Mouse (Mus musculus): ENCODE results near the gene Olfr902.
"Not testable (repeated sequence)": the region's sequence is repeated elsewhere in the genome, so short reads cannot be mapped to it uniquely, and the experiment has no call there.

The Olfr902 gene

DNA sequence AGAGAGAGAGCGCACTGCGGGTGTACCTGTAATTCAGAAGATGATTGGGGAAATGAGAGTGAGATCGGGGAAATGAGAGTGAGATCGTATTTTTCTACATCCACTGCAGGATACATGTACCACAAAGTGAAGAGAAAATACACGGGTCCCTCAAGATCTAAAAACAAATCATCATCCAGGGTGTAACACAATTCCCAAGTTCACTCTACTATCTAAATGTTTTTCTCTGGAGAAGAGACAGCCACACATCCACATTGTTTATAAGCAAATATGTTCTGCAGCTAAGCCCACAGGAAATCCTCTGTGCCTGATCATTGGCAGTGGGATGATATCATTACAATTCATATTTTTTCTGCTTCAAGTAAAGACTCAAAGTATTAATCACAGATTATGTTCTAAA lies at the start of gene Olfr902:
Olfr902 (plus strand) TSS at position 301 of the 400 bp plus-strand sequence.
- no peak for DNase-seq (ENCODE audit: extremely low spot score, low read depth, low spot score)

DNA sequence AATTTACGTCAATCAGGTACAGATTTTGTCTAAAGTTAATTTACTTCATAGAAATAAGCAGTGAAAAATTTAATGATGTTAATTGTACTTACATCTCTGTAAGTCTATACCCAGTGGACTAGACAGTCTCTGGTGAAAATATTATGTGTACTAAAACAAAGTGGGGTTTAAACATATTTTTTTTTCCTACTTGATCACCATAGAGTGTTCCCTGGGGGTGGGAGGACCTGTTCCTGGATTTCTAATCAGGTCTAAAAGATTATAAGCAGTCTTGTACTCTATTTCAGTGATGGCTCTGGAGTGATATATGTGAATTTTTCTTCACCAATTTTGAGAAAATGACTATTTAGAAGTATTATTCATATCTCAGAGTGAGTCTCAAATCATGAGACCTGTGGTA lies 46.1 kb upstream of the Olfr902 start, which contains the start of gene Olfr147:
Olfr147 (plus strand) TSS at position 301 of the 400 bp plus-strand sequence.
- no peak for DNase-seq (ENCODE audit: extremely low spot score, low read depth, low spot score)

DNA sequence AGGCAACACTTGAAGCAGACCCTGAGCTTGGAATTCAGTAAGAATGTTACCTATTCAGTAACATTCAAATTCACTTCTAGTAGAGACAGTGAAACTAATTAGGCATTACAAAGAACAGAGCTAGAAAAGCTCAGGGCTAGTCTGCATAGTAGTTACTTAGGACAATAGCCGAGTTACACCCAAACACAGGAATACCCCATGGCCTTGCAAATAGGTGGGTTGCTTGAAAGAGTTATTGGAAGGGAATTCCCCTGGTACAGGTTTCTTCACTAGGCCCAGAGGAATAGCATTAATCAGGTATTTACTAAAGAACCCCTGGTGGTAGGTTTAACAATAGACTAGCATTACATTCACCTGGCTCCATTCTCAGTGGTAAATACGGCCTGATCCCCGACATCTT lies 40.0 kb upstream of the Olfr902 start:
- DNase-seq (ENCODE audit: extremely low spot score, low read depth, low spot score), result not testable (repeated sequence)

DNA sequence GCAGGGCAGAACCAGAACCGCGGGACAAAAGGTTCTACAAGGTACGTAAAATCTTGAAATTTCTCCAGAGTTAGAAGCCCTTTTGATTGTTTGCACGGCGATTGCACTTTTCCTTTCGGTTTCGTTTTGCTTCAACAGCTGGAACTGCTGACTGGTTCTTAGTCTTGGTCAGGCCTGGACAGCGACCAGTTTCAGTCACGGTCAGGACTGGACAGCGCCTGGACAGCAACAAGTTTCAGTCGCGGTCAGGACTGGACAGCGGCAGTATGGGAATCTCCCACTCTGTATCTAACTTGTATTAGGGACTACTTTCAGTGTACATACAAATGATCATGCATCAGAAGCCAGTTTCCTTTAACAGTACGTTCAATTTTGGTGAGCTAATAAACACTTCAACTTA lies 34.0 kb upstream of the Olfr902 start:
- DNase-seq (ENCODE audit: extremely low spot score, low read depth, low spot score), result not testable (repeated sequence)

DNA sequence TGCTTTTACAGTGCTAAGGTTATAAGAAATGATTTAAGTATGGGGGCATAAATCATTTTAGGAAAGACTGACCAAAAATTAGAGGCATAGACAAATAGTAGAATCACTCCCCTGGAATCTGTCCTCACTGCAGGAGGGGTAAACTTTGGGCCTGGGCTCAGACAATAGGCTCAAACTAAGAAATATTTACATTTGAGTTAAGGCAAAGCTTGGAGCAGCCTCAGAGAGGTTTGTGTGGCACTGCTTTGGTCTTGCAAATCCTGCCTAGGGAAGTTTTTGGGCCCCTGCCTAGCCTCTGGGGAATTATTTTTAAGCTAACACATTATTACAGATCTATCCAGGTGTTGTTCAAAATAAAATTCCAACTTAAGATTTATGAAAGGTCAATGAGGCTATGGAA lies 23.7 kb upstream of the Olfr902 start:
- DNase-seq (ENCODE audit: extremely low spot score, low read depth, low spot score), result no peak

DNA sequence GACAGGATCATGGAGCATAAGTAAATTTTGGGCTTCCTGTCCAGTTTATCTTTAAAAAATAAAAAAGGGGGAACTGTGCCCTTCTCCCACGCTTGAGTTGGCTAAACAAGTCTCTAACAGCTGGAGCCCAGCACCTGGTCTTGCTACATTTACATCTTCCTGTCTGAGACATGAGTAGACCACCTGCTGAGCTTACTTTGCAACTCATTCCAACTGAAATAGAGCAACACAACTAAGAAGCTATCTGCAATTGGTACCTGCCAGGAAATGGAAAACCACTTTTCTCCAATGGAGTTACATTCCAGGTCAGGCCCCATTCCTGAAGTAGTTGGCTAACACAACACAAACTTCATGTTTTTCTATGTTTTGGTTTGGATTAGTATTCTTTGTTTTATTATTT lies 20.4 kb upstream of the Olfr902 start:
- no peak for DNase-seq (ENCODE audit: extremely low spot score, low read depth, low spot score)

DNA sequence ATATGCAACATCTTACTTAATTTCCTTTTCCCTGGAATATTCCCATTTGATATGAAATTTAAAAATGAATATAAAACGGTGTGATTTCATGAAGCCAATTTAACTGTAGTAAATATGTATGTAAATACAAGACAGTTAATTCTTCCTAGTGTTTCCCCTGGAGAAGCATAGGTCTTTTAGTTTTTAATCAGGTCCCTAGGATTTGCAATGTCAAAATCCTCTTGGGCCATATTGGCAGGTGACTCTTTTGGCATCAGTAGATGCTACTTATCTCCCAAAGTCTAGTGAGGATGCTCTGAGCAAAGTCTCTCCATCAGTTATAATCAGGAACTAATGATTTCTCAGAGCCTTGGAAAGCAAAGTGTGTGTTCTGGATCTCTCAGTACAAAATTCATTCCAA lies 18.3 kb upstream of the Olfr902 start, which contains the start of gene Olfr901:
Olfr901 (plus strand) TSS at position 301 of the 400 bp plus-strand sequence.
- DNase-seq (ENCODE audit: extremely low spot score, low read depth, low spot score), result no peak

DNA sequence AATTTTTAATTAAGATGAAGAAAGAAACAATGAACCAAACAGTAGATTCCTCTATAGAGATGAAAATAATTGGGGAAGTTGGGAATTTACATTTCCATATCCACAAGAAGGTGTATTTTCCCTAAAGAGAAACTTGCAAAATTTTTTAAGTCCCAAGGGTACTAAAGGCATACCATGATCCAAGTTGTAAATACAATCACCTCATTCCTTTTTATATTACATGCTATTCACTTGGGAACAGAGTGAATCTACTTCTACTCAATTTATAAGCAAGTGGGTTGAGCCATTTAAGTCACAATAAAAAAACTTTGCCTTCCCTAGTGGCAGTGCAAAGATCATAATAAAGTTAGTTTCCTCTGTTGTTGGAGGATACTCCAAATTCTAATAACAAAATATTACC lies 15.4 kb downstream of the Olfr902 start, which contains the start of gene Olfr904:
Olfr904 (plus strand) TSS at position 301 of the 400 bp plus-strand sequence.
- DNase-seq (ENCODE audit: extremely low spot score, low read depth, low spot score), result no peak

DNA sequence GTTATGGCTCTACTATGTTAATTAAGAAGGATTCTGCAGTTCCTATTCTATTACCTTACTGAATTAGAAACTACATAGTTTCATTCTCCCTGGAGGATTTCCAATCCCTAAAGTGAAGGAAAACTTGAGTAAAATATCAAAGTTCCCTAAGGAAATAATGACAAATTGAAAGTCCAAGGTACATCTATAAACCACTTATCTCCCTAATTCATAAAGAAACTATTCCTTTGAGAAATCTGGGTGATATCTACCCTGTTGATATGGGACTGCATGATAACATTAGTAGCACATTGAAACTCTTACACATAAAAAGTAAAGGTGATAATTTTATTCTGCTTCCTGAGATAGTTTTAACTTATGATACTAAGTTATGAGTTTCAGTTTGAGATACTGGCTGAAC lies 23.4 kb downstream of the Olfr902 start, which contains the start of gene Olfr905:
Olfr905 (plus strand) TSS at position 301 of the 400 bp plus-strand sequence.
- DNase-seq (ENCODE audit: extremely low spot score, low read depth, low spot score), result no peak

DNA sequence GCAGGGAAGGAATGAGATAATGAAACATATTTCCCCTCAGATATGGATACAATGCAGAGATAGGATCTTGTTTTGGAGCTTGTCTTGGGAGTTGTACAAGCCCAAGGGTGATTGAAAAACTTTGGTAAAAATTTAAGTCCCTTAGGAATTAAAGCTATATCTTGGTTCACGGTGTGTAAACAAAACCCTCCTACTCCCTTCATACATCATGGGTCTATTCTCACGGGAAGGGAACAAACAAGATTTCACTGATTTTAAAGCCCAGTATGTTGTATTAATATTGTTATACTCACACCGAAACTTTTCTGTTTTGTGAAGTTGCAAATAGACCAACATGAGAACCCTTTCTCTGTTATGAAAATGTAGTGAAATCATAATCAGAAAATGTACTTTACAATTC lies 39.3 kb downstream of the Olfr902 start, which contains the start of gene Olfr906:
Olfr906 (plus strand) TSS at position 301 of the 400 bp plus-strand sequence.
- no peak for DNase-seq (ENCODE audit: extremely low spot score, low read depth, low spot score)

DNA sequence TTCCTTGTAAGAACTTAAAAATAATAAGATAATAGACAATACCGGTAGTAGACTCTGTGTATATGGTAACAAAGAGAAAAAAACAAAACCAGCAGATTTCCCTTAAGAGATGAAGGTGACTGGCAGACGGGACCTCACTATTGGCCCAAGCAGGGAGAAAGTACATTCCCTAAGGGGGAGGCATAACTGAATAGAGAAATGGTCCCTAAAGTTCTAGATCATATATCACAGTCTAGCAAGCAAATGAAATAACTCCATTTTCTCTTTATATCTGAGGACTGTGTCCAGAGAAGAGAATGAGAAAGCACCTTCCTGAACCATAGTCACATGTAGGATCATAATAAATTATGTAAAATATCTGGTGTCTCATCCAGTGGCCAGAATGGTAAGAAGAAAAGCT lies 48.0 kb downstream of the Olfr902 start, which contains the start of gene Olfr907:
Olfr907 (plus strand) TSS at position 301 of the 400 bp plus-strand sequence.
- no peak for DNase-seq (ENCODE audit: extremely low spot score, low read depth, low spot score)

Measured in hindlimb bud, embryonic 11.5 days (tissue).